Mouse (Mus musculus) granulocyte monocyte progenitor cell, adult 5-6 weeks (primary cell): ENCODE data around the gene Sept9. TPM values are rescaled to one million over a fixed set of nuclear protein-coding genes. Genes with fewer than 3 reads are reported as not detected.

Experiments used
- ATAC-seq: replicated peaks from 2 replicates; pipeline ENCODE4 v1.8.0; 2016; ENCODE audit warnings: mild to moderate bottlenecking, moderate TSS enrichment, inconsistent platforms; ENCODE audit not compliant: poor library complexity, severe bottlenecking
- total RNA-seq, 2 experiments: library from RNA; stranded (forward) in 1 of 2; stranded (reverse) in 1 of 2; fragments of 200-712, 200-1000 nt in 1 of 2; fragments of >200 nt in 1 of 2; fragmentation: Nextera tagmentation in 1 of 2; gene quantifications; 2 replicates each; pipeline ENCODE4 v1.2.3; 2014 to 2017

Gene Sept9
- 139 and 145 TPM in 2 replicates for total RNA-seq (2014; fragmentation: Nextera tagmentation)
- 124 and 141 TPM in 2 replicates for total RNA-seq (2017)

DNA sequence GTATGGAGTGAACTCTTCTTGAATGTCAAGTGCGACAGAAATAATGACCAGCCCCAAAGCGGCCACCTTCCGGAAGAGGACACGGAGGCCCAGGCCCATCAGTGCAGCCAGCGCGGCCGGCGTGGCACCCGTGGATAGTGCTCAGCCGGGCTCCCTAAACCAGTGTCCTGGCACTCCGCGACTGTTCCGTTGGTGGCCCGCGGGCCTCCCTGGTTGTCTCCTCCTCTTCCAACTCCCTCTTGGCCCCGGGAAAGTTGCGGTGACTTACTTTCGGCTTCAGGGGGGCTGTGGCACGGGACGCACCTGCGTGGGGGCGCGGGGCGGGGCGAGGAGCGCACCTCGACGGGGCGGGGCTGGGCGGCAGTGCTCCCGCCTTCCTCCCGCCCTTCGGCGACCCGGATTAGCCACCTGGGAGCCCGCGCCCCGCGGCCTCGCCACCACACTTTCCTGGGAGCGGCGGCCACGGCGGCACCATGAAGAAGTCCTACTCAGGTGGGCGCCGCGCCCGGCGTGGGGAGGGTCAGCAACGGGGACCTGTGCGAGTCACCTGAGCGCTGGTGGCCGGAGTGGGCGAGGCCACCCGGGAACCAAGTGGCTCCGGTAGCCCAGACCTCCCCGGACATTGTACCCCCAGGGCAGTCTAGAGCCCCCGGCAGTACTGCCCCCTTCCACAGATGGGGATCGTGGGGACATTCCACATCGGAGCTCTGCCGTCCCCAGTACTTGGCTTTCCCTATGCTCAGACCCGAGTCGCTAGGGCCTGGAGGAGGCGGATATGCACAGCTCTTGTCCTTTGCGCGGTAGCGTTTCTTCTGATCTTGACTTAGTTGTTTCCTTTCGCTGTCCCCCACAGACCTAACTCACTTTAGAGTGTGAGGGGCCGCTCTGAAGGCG lies at the start of gene Sept9:
TSS of gene Sept9 (plus strand) at position 380 of the 894 bp plus-strand sequence.
- ATAC-seq: no peak

DNA sequence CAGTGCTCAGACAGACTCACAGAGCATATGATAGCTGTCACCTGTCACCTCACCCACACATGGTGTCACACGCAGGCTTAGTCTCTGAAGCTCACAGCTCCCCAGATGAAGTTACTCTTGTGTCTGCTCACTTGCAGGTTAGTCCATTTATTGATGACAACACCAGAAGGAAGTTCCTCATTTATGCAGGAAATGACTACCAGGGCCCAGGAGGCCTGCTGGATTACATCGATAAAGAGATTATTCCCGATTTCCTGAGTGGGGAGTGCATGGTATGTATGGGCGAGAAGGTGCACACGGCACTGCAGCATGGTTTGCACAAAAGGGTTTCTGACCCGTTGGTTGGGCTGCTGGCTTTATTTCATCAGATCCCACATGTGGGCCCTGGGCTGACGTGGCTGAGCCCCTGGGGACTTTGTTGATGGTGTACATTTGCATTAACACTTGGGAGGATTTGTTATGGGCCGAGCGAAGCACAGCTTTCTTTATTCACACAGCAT lies 48.9 kb upstream of the Sept9 start:
- peak; percentile 46 for ATAC-seq

DNA sequence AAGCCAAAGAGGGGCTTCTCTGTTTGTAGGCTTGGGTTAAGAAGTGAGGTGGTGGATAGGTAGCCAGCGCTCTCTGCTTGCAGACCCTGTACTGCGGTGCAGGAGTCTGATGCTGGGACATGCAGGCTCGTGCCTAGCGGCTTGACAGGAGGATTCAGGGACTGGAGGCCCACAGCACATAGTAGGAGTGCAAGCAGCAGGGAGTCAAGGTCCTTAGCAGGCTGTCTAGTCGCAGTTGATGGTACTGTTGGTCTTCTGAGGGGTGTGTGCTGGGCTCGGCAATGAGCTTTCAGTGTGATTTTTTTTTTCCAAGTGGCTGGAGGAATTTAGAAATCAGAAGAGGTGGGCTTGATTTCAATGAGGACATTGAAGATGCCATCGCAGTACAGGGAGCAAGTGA lies 48.0 kb upstream of the Sept9 start:
- no peak for ATAC-seq

DNA sequence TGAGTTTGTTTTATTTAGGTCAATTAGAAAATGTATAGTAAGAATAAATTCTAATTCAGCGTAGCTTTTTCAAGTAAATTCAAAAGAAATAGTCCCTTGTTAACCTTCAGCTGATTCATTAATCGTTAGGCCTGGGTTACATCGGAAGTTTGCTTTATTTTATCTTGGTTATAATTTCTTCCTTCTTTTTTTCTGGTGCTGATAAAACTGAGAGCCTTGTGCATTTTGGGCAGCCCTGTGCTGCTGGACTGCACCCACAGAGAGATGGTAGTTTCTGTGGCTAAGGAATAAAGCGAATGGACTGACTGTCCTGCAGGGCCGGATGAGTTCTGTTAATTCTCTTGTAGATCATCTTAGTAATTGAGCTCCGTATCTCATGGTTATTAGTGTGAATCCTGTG lies 46.9 kb upstream of the Sept9 start:
- no peak for ATAC-seq

DNA sequence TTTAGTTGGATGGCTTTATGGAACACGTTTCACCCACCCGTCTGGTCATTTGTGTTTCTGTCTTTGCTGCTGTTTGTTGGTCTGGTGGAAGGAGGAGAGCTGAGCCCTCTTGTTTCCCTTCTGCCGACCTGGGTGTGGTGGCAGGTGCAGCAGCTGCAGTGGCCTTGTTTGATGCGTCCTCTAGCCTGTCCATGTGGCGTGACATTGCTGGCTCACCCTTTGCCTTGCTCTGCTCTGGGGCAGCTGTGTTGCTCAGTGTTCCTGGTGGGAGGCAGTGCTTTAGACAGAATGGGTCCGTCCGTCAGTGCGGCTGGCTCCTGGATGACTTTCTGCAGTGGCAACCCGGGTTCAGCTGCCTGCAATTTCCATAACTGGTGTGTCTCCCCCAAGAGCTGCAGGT lies 45.9 kb upstream of the Sept9 start:
- no peak for ATAC-seq

DNA sequence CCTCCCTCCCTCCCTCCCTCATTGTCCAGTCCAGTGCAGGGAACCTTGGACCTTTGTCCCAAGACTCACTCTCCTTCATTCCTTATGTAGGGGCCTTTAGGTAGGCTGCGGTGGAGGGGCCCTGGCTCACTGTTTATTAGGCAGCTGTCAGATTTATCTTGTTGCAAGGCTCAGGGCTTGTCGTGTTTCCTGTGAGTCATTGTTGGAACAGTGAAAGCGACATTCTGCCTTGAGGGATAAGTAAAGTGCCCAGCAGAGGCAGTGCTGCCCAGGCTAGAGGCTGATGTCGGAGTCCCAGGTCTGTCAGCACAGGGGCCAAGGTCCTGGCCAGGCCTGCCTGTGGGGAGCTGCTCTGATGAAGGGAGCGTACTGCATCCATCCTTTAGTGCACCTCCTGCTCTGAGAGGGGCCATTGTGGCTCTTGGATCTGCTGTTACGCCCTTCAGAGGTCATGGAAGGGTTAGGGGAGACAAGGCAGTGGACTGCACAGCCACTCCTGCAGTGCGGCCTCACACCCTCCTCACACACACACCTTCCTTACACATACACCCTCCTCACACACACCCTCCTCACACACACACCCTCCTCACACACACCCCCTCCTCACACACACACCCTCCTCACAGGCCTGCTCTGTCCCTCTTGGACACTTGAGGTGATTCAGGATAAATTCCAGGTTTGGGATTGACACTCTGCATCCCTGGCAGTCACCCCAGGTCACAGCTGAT lies 45.2 kb upstream of the Sept9 start:
- no peak for ATAC-seq

DNA sequence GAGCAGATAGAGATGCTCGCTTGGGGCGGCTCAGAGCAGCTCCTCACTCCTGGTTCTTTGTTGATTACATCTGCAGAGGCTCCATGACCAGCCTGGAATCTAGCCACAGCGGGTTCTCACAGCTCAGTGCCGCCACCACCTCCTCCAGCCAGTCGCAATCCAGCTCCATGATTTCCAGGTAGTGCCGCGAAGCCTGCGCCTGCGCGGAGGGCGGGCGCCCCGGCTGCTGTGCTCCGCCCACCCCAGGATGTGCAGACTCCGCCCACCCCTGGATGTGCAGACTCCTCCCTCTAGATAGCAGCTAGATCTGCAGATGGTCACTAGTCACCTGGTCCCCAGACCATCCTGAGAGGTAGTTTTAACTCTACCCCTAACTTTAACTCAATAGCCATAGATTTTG lies 42.7 kb upstream of the Sept9 start:
- ATAC-seq: no peak

DNA sequence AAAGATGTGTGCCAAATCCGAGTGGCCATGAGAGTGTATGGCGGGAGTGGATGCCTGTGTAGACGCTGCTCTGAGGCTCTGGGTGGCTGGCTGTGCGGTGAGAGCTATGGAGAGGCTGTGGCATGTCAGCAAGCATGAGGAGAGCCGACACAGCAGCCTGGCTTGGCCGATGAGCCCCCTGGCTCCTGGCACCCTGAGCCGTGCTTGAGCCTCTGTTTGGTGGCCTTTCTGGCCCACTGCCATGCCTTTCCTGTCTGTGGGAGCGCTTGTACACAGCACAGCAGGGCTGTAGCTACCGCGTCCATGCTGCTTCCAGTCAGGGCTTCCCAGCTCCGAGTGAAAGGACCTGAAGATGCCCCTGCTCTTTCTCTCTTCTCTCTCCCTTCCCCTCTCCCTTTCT lies 41.1 kb upstream of the Sept9 start:
- no peak for ATAC-seq

DNA sequence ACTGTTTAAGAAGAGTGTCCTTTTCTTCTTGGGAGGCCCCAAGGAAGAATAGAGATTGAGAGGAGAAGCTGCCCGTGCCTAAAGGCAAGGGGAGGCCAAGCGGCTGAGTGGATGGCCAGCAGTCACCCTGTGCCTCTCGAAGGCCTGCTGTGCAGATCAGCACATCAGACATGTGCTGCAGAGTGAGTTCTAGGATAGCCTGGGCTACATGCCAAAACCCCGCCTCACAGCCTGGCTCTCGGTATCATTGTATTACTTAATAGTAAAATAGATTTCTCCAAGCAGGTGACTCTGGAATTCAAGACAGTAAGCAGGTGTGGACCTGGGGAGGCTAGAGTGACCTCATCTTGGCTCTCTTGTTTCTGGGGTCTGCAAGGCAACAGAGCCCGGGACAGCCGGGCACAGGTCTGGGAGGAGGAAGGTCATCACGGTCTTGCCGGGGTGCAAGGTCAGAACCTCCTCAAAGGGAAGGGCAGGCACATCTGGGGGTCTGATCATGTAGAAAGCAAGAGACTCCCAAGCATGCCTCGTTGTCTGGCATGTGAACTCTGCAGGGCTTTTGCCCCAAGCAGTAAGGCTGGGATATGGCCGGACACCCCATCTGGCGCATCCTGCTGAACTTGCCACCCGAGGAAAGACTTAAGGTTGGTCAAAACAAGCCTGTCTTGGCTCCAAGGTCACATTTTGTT lies 40.1 kb upstream of the Sept9 start:
- no peak for ATAC-seq

DNA sequence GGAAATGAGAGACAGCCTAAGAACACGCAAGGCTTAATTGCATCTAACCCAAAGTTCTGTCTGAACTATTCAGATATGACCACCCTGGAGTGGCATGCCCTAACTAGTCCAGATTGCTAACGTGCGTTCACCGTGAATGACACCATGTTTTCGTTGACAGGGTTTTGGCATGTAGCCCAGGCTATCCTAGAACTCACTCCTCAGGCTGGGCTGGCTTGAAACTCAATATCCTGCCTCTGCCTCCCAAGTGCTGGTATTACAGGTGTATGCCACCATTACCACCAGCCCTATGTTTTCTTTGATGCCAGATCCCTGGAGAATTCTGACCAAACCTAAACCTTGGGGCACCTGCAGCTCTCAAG lies 39.5 kb upstream of the Sept9 start:
- ATAC-seq: no peak

DNA sequence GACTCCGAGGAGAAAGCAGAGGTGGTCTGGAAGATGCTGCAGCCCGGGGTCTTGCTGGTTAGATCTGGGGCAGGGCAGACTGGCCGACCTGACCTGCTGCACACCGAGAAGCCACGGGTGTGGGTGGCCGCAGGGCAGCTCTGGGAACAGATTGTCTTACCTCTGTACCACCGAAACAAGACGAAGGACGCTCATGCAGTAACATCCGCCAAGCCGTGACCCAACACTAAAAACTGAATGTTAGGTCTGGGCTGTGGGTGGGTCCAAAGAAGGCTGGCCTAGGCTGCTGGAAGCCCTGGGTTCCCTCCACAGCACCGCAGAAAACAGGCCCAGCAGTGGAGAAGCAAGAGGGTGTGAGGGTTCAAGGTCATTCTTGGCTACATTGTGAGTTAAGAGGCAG lies 38.7 kb upstream of the Sept9 start:
- ATAC-seq: no peak

DNA sequence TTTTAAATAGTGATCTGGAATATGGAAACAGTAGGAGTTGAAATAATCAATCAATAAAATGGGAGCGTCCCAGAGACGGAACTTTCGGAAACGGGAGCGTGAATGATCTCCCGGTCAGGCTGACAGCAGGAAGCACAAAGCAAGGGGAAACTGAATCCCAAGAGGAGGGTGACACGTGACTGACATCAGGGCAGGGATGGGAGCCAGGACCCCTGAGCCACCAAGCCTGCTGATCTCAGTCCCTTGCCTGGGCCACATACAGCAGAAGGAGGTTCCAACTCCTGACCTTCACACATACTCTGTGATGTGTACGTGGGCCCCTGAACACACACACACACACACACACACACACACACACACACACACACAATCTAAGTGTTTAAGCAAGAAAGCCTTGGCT lies 37.9 kb upstream of the Sept9 start:
- no peak for ATAC-seq

DNA sequence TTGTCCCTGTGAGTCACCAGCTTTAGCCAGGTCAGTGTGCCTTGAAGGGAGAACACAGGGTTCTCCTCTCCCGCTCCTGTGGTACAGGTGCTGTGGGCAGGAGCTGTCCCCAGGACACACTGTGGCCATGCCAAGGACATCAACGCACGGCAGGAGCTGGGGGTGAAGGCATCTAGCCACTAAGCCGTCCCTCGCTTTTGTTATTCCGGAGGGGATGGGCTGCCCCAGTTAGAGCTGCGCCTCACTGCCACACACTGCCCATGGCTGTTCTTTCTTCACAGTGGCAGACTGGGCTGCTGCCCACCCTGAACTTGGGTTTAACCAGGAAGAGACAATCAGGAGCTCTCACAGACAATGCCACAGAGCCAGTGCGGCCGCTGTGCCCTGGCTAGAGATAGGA lies 36.4 kb upstream of the Sept9 start:
- no peak for ATAC-seq

DNA sequence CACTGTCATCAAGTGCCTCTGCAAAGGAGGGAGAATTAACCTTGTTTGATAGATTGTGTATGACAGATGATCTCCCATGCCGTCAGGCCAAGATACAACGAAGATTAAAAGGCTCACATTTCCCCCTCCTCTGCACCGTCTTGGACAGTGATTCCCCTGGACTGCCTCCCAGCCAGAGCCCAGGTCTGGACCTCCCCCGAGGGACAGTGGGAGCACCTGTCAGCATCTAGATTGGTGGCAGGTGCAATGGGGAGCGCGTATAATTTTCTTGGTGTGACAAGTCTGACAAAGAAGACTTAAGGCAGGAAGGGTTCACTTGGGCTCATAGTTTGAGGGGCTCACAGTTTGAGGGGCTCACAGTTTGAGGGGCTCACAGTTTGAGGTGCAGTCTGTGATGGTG lies 35.7 kb upstream of the Sept9 start:
- ATAC-seq: no peak

DNA sequence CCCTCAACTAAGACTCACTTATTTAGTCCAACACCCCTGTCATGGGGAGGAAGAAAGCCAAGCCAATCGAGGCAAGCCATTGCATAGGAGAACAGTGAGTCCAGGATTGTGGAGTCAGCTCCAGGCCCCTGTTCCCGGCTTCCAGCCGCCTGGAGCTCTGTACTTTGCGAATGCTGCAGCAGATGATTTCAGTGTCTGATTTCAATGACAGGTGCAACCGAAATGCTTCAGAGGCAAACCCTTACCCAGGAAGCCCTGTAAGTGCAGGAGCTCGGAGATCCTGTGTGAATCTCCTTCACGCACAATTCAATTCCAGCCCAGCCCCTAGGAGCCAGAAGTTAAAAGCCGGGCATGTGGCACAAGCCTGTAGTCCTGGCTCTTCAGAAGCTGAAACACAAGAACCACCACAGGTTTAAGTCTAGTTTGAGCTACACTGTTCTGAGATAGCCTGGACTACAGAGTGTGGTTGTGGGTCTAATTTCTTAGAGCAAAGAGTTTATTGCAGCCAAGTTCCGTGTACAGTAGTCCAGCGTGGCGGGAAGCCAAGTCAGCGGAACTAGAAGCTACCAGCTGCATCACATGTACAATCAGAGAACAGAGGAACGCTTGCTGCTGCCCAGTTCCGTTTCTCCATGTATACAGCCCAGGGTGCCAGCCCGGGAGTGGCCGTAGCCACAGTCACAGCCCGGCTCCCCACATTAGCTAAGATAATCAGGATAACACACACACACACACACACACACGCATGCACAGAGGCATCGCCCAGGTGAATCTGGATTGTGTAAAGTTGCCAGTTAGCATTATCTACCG lies 31.0 kb upstream of the Sept9 start:
- no peak for ATAC-seq

DNA sequence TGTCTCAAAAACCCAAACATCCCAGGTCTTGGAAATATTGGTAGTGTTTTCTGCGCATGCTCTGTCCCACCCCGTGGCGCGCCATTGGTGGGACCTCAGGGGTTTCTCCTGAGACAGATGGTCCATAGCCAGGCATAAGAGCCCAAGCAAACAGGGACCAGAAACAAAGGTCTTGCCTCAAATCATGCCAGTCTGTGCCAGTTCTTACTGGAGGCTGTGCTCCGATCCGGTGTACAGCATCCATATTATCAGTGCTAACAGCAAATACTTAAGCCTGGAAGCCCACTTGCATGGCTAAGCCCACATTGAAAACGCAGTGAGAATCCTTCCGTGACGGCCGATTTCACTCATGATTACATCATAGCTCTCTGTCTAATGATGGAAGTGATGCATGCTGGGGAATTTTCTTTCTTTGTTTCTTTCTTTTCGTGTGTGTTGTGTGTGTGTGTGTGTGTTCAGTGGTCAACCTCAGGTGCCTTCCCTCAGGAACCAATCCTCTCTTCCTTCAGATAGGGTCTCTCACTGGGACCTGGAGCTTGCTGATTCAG lies 30.3 kb upstream of the Sept9 start:
- no peak for ATAC-seq

DNA sequence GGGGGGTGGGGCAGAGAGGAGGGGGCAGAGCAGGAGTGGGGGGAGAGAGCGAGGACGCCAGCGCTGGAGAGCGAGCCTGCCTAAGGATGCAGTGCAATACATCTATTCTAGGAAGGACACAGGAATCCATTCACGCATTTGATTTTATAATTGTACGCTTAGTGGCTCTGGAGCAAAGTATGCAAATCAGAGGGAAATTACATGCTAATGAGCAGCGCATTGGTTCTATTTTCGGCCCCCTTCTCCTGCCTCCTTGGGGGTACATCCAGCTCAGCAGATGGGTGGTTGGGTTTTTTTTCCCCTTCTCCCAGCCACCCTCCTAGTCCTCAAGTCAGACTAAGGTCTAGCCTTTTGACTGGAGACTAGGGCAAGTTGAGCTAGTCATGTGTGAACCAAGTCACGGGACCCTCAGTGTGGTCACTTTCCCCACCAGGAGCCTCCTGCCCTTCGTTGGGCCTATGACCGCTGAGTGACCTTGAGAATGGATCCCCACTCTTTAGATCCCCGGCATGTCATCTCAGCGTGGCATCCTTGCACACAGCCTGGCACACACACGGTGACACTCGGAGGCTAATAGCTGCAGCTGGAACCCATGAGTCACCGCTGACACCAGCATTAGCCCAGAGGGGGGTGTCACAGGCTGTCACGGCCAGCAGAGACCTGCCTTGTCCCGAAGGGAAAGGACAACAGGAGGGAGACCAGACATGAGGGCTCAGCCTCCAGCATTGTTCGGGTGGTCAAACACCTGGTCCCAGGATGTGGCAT lies 29.5 kb upstream of the Sept9 start:
- no peak for ATAC-seq

DNA sequence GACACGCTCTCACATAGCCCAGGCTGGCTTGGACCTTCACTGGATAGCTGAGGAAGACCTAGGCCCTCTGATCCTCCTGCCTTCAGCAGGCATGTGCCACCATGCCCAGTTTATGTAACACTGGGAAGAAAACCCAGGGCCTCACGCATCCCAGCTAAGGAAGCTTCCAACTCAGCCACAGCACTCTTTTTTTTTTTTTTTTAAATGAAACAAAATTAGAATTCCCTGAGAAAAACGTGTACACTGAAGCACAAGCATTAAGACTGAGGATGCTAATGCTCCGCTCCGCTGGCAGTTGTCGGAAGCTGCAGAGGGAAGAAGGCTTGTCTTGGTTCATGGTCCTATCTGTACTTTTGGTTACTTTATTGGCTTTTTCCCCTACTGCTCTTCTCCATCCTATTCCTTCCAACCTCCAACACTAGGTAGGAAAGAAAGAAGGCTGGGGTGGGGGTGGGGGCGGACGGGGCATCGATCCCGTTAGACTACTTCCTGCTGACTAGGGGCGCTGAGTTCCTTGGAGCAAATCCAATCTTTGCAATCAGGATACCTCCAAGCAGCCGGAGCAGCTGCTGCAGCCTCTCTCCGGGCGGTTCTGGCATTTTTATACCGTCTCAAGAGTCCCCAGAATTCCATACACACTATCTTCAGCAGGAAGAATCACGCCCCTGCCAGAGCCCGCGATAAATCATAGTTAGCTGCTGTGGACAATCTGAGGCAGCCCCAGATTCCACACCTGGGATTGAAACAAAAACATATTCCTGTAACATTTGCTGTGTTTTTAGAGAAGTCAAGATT lies 25.2 kb upstream of the Sept9 start:
- no peak for ATAC-seq
